Mouse (Mus musculus): ENCODE data around the gene Rbm44.

Rbm44 gene

GRCm38 (mm10) chr1:91144813-91145212, at the start of gene Rbm44:
Rbm44 (plus strand) TSS chr1:91145089.
- no peak for DNase-seq (ENCODE audit: low spot score in 2 of 2)

GRCm38 (mm10) chr1:91095258-91095657, 49.6 kb upstream of the Rbm44 start:
- DNase-seq (ENCODE audit: low spot score in 2 of 2): no peak

GRCm38 (mm10) chr1:91095853-91096252, 49.0 kb upstream of the Rbm44 start:
- no peak for DNase-seq (ENCODE audit: low spot score in 2 of 2)

- peak in 1 of 2 experiments; percentile 50 for DNase-seq (ENCODE audit: low spot score in 2 of 2)
Measured at GRCm38 (mm10) chr1:91096490-91096889, 48.4 kb upstream of the Rbm44 start.

GRCm38 (mm10) chr1:91097283-91097834, 47.5 kb upstream of the Rbm44 start:
- no peak for DNase-seq (ENCODE audit: low spot score in 2 of 2)

GRCm38 (mm10) chr1:91098887-91099286, 46.0 kb upstream of the Rbm44 start:
- DNase-seq (ENCODE audit: low spot score in 2 of 2): peak; percentile 62 to 81

- DNase-seq (ENCODE audit: low spot score in 2 of 2): no peak
Measured at GRCm38 (mm10) chr1:91101709-91102440, 43.0 kb upstream of the Rbm44 start.

- DNase-seq (ENCODE audit: low spot score in 2 of 2): no peak
Measured at GRCm38 (mm10) chr1:91103366-91103983, 41.4 kb upstream of the Rbm44 start.

GRCm38 (mm10) chr1:91107548-91107947, 37.3 kb upstream of the Rbm44 start:
- DNase-seq (ENCODE audit: low spot score in 2 of 2): no peak

GRCm38 (mm10) chr1:91109302-91109701, 35.6 kb upstream of the Rbm44 start:
- DNase-seq (ENCODE audit: low spot score in 2 of 2): no peak

- no peak for DNase-seq (ENCODE audit: low spot score in 2 of 2)
Measured at GRCm38 (mm10) chr1:91112171-91112570, 32.7 kb upstream of the Rbm44 start.

GRCm38 (mm10) chr1:91112606-91113005, 32.3 kb upstream of the Rbm44 start:
- no peak for DNase-seq (ENCODE audit: low spot score in 2 of 2)

GRCm38 (mm10) chr1:91122121-91122520, 22.8 kb upstream of the Rbm44 start:
- no peak for DNase-seq (ENCODE audit: low spot score in 2 of 2)

- DNase-seq (ENCODE audit: low spot score in 2 of 2): no peak
Measured at GRCm38 (mm10) chr1:91123004-91123403, 21.9 kb upstream of the Rbm44 start.

GRCm38 (mm10) chr1:91123466-91123865, 21.4 kb upstream of the Rbm44 start:
- DNase-seq (ENCODE audit: low spot score in 2 of 2): no peak

GRCm38 (mm10) chr1:91128849-91129248, 16.0 kb upstream of the Rbm44 start:
- no peak for DNase-seq (ENCODE audit: low spot score in 2 of 2)

GRCm38 (mm10) chr1:91137036-91137435, 7.9 kb upstream of the Rbm44 start:
- DNase-seq (ENCODE audit: low spot score in 2 of 2): no peak

- DNase-seq (ENCODE audit: low spot score in 2 of 2): no peak
Measured at GRCm38 (mm10) chr1:91151509-91151908, 6.6 kb downstream of the Rbm44 start.

GRCm38 (mm10) chr1:91166798-91167197, 21.9 kb downstream of the Rbm44 start:
- no peak for DNase-seq (ENCODE audit: low spot score in 2 of 2)

GRCm38 (mm10) chr1:91169157-91169556, 24.3 kb downstream of the Rbm44 start:
- DNase-seq (ENCODE audit: low spot score in 2 of 2): no peak

- no peak for DNase-seq (ENCODE audit: low spot score in 2 of 2)
Measured at GRCm38 (mm10) chr1:91174796-91175195, 29.9 kb downstream of the Rbm44 start.

GRCm38 (mm10) chr1:91176026-91176425, 31.1 kb downstream of the Rbm44 start:
- DNase-seq (ENCODE audit: low spot score in 2 of 2): no peak

- DNase-seq (ENCODE audit: low spot score in 2 of 2): no peak
Measured at GRCm38 (mm10) chr1:91176871-91177270, 32.0 kb downstream of the Rbm44 start.

All from spleen, postnatal 10 days (tissue).